In genomic region chr6:64671010-64671409, GRCm38 (mm10) we compare ENCODE assay signal across 35 mouse cellular contexts. TPM values are rescaled to one million over a fixed set of nuclear protein-coding genes. Genes with fewer than 3 reads are reported as not detected.
"Had no signal": no experiment of that assay in that cellular context is flagged by ENCODE, and none has a peak within 500 bp of the region (broad histone marks: within the 10 kb centered on the region; RNA-seq: fewer than 3 reads in every experiment).

No protein-coding gene starts in this region.

- H3K4me3 ChIP-seq: heart, adult 2 months; heart, embryonic 13.5 days; heart, embryonic 15.5 days; hindbrain, embryonic 13.5 days; hindbrain, embryonic 15.5 days; layer of hippocampus, adult 2 months; left cerebral cortex, adult 2 months; limb, embryonic 10.5 days; limb, embryonic 12.5 days; liver, embryonic 13.5 days; liver, embryonic 15.5 days had no signal

- H3K27ac ChIP-seq: heart, adult 2 months; heart, embryonic 13.5 days; heart, embryonic 15.5 days; hindbrain, embryonic 13.5 days; hindbrain, embryonic 15.5 days; hindbrain, postnatal 0 days; layer of hippocampus, adult 2 months; left cerebral cortex, adult 2 months; limb, embryonic 10.5 days; limb, embryonic 12.5 days; liver, embryonic 13.5 days; liver, embryonic 15.5 days had no signal

- H3K4me1 ChIP-seq: heart, embryonic 15.5 days; hindbrain, embryonic 13.5 days; hindbrain, embryonic 15.5 days; limb, embryonic 10.5 days; limb, embryonic 12.5 days; liver, embryonic 13.5 days; liver, embryonic 15.5 days had no signal

- H3K9ac ChIP-seq: heart, embryonic 13.5 days; heart, embryonic 15.5 days; hindbrain, embryonic 13.5 days; hindbrain, embryonic 15.5 days; limb, embryonic 12.5 days; liver, embryonic 13.5 days; liver, embryonic 15.5 days; liver, postnatal 0 days had no signal

- H3K9me3 ChIP-seq: heart, embryonic 13.5 days; heart, embryonic 15.5 days; hindbrain, embryonic 13.5 days; hindbrain, embryonic 15.5 days; limb, embryonic 10.5 days; limb, embryonic 12.5 days; liver, embryonic 13.5 days; liver, embryonic 15.5 days had no signal

- H3K27me3 ChIP-seq: heart, embryonic 13.5 days; heart, embryonic 15.5 days; hindbrain, embryonic 13.5 days; hindbrain, embryonic 15.5 days; limb, embryonic 12.5 days; liver, embryonic 13.5 days; liver, embryonic 15.5 days had no signal

- DNase-seq: gastrocnemius, postnatal 14 days; gastrocnemius, postnatal 36 days; heart, adult 11 months; heart, adult 2 months; heart, postnatal 14 days; heart, postnatal 36 days; kidney, adult 18-20 months; kidney, adult 8-10 months; kidney, postnatal 10 days; kidney, postnatal 25 days; kidney, postnatal 4 days; liver; liver, embryonic 13.5 days; liver, postnatal 0 days had no signal

- H3K4me2 ChIP-seq: heart, embryonic 11.5 days; heart, embryonic 13.5 days; heart, embryonic 15.5 days; hindbrain, embryonic 13.5 days; hindbrain, embryonic 15.5 days; limb, embryonic 12.5 days; liver, embryonic 11.5 days; liver, embryonic 13.5 days; liver, embryonic 15.5 days had no signal

- ATAC-seq: hindbrain, postnatal 0 days; intestine, embryonic 16.5 days; liver, postnatal 0 days had no signal

- H3K36me3 ChIP-seq: heart, embryonic 13.5 days; heart, embryonic 15.5 days; hindbrain, embryonic 13.5 days; hindbrain, embryonic 15.5 days; limb, embryonic 10.5 days; limb, embryonic 12.5 days; liver, embryonic 13.5 days; liver, embryonic 15.5 days had no signal

RNA-seq across cellular contexts. Expression of gene Atoh1, which starts 57.9 kb away (rescaled TPM):
- total RNA-seq: gastrocnemius, adult 8-10 months; gastrocnemius, postnatal 14 days; gastrocnemius, postnatal 36 days; heart, adult 2 months; heart, postnatal 14 days; heart, postnatal 36 days; hematopoietic stem cell, adult 5-6 weeks; layer of hippocampus, adult 2 months; layer of hippocampus, postnatal 10 days; layer of hippocampus, postnatal 25 days; left cerebral cortex, adult 2 months; left cerebral cortex, postnatal 14 days; left cerebral cortex, postnatal 36 days had no signal
- polyA plus RNA-seq: heart, adult 2 months; heart, embryonic 11.5 days; heart, embryonic 13.5 days; heart, embryonic 15.5 days; heart, postnatal 0 days; kidney, embryonic 14.5 days; limb, embryonic 10.5 days; limb, embryonic 12.5 days; liver, embryonic 11.5 days; liver, embryonic 13.5 days; liver, embryonic 15.5 days; liver, postnatal 0 days had no signal
